Mouse (Mus musculus) fat pad, adult 2 months (tissue): ENCODE data around the gene Srsx.
"Not testable (repeated sequence)": the region's sequence is repeated elsewhere in the genome, so short reads cannot be mapped to it uniquely, and the experiment has no call there.

Experiments used
- DNase-seq: peaks from one replicate; pipeline ENCODE4 v3.0.0-alpha.2; 2011; ENCODE audit warnings: low read depth, low spot score; ENCODE audit errors: extremely low read depth

Srsx gene

DNA sequence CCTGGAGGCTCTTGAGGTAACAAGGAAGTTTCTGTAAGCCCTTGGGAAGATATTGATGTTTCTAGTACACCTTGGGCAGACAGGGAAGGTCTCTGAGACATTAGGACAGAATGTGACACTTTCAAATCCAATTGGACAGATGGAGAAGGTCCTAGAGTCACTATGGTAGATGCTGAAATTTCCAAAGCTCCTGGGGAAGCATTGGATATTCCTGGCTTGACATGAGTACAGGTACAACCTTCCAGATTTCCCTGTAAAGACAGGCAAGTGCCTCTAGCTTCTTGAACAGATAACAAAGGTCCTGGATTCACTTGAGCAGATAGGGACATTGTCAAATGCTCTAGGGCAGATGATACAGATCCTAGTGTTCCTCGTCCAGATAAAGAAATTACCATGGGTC, at the start of gene Srsx:
Srsx (minus strand) TSS at position 101 of the 400 bp plus-strand sequence.
- not testable (repeated sequence) for DNase-seq

DNA sequence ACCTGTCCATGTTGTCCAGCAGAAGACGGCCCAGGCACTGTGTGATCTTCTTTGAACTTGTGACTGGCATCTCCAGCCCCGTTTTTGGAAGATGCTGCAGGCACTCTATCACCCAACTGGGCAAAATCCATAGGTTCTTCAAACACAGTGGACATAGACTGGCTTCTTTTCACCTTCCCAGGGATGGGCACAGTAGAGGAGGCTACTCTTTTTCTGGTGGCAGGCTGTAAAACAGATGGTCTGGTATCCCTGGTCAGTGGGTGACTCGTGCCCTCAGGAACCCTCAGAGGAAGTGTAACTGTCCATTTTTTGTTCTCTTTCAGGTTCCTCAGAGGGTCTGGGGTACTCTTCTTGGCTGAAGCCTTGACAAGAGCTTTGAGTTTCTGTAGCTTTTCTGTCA, 24.5 kb upstream of the Srsx start, which contains the start of gene Gm17577:
Gm17577 (minus strand) TSS at position 101 of the 400 bp plus-strand sequence.
- DNase-seq = not testable (repeated sequence)
